Mouse (Mus musculus) urinary bladder, postnatal 10 days (tissue): ENCODE measurements around the gene Xrcc3.

ENCODE experiments used
- DNase-seq: peaks from one replicate; pipeline ENCODE4 v3.0.0; 2022; ENCODE audit warnings: low spot score

Xrcc3 gene

DNA sequence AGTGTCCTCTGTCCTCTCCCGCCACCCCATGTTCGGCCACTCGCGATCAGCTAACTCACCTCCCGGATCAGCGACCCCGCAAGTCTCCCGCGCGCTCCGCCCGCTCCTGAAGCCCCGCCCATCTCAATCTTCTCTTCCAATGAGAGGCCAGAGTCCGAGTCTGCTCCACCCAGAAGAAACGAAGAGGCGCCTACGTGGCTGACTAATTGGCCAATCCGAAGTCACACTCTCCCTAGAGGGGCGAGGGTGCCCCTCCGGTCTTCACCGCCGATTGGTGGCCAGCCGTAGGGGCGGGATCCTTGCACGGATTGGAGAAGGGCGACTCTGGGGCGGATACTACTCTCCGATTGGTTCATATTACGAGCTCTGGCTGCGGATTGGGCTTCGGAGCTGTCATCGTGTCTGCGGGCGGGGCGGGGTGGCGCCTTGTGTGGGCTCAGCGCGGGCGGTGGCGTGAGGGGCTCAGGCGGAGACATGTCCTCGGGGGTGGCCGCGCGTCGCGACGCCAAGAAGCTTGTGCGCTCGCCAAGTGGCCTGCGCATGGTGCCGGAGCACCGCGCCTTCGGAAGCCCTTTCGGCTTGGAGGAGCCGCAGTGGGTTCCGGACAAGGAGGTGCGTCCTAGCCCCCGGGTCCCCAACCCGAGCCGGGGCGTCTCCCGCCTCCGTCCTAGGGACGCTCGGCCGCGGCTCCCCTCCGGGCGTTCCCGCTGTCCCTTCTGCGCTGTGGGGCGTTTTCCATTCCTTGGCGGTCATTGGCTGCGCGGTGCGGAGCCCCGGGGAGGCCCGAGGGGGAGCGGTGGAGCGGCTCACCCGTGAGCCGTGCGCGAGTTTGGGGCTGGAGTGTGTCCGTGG lies at the start of gene Xrcc3, which contains the start of gene Zfyve21:
TSS of gene Xrcc3 (minus strand) at position 108 of the 852 bp plus-strand sequence.
TSS of gene Zfyve21 (plus strand) at position 405 of the 852 bp plus-strand sequence.
- DNase-seq, result peak; percentile 85

DNA sequence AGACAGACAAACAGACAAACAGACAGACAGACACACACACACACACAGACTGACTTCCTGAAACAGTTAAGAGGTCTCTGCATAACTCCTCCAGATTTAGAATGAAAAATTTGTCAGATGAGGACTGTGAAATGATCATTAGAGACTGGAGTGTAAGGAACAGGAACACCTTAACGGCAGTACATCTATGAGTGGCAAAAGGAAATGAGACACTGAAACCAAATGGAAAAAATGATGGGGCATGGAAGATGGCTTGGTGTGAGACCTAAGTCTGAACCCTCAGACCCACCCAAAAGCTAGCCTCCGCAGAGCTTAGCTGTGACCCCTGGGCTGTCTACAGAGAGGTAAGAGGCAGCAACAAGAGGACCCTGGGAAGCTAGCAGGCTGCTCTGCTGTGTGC lies 41.8 kb upstream of the Xrcc3 start:
- no peak for DNase-seq

DNA sequence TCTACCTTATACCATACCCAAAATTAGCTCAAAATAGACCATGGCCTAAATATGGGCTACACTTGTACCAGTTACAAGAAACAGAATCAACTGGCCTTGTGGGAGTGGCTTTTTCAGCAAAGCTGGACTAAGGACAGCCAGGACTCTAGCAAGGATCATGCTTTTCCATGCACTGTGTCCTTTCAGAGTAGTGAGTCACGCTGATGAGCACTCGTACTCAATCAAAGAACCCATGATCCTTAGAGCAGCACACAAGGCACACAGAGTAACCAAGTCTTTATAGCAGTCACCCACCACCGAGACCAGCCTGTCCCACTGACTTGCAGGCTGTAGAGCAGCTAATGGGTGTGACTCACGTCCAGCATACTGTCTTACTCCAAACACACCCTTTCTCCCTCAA lies 39.9 kb upstream of the Xrcc3 start:
- DNase-seq, result no peak

DNA sequence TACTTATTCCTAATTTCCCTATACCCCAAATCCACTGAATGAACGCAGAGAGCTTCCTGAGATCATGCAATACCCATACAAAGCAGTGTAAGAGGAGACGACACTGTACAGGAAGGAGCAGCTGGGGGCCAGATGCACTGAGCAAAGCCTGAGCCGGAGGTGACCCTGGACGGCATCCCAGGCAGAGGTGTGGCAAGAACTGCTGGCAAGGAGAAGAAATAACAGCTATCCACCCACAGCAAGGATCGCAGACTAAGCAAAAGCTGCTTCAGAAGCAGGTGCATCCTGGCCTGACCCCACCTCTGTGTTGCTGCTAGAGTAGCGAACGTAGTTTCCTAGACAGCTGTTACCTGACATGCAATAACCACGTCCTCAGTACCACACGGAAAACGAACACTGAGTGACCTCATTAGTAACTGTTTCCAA lies 39.4 kb upstream of the Xrcc3 start:
- no peak for DNase-seq

DNA sequence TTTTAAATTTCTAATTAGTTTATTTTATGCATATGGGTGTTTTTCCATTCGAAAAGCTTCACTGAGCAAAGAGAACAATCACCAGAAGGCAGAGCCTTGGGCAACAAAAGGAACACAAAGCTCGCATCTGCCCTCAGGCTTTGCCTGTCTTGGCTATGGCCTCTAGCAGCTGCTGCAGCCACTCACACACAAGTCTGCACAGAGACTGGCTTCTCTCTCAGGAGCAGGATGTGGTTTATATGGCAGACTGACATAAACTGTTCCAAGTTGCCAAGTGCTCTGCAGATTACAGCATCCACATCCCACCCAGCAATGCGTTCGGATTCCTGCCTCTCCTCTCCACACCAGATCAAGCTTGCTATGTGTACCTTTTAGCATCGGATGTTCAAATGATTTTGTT lies 38.1 kb upstream of the Xrcc3 start:
- no peak for DNase-seq

DNA sequence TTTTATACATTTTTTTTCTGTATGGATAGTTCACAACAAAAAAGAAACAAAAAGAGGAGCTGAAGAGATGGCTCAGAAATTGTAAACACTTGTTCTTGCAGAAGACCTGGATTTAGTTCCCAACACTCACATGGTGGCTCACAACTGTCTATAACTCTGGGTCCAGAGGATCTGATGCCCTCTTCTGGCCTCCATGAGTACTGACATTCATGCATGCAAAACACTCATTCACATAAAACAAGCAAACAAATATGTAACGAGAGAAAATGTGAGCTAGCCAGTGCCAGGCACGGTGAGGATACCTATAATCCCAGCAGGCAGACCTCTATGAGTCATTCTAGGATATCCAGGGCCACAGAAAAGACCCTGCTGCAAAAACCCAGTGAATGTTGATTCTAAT lies 37.6 kb upstream of the Xrcc3 start:
- DNase-seq, result no peak

DNA sequence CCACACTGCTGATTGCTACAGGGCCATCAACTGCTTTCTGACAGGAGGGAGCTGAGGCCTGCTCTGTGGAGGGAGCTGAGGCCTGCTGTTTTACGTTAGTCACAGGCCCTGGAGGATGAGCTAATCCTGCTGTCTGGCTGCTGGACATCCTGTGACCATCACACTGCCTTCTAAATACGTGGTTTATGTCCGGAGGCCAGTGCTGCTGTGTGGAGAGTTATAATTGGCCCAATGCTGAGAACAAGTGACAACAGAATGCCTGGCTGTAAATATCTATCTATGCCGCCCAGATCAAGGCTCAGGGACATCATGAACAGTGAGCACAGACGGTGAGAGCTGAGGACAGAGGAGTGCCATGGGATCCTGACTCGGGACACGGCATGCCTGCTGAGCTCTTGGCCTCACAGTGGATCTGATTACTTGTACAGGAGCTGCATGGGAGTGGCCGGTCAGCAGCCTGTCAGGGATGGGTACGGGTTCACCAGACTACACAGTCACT lies 34.7 kb upstream of the Xrcc3 start:
- no peak for DNase-seq

DNA sequence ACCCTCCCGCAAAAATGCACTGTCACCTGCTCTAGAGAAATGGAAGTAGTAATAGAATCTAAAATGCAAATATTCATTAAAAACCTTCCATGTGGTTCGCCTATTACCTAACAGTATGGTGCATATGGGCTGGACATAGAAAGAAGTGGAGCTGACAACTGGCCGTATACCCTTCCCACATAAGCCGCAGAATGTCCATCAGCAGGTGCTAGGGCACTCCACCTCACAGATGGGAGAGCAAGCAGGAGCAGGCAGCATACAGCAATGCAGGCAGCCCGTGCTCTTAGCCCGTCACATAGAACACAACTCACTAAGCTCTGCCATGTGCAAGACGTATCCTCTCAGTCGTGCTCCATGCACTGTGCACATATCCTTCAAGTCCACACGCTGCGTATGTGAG lies 33.1 kb upstream of the Xrcc3 start:
- no peak for DNase-seq

DNA sequence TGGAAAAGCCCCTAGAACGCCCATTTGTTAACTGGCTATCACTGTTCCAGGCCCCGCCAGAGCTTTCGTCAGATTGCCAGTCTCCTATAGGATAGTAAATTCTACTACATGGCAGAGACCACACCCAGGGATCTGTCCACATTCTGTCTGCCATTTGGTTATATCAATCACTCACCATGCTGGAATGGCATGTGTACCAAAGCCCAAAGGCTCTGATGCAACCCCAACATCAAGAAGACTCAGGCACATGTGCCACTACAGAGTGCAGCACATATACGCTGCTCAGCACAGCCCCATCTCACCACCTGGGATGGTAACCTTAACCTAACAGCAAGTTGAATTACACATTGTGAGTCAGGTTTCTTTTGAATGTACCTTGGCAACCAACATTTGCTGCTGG lies 32.3 kb upstream of the Xrcc3 start:
- DNase-seq, result no peak

DNA sequence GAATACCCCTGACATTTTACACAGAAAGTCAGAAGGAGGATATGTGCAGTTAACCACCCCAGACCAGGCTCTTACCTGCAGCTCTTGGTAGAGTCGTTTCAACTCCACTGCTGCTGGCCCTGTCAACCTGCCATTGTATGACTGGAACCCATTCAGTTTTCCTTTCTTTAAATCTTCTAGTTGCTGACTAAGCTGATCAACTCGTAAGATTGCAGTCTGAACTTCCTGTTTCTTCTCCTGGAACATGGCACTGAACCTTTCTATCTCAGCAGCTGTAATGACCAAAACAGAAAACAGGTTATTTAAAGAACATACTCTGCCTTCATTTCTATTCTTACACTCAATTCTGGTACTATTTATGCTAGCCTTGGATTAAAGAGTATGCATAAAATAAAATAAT lies 29.8 kb upstream of the Xrcc3 start:
- no peak for DNase-seq

DNA sequence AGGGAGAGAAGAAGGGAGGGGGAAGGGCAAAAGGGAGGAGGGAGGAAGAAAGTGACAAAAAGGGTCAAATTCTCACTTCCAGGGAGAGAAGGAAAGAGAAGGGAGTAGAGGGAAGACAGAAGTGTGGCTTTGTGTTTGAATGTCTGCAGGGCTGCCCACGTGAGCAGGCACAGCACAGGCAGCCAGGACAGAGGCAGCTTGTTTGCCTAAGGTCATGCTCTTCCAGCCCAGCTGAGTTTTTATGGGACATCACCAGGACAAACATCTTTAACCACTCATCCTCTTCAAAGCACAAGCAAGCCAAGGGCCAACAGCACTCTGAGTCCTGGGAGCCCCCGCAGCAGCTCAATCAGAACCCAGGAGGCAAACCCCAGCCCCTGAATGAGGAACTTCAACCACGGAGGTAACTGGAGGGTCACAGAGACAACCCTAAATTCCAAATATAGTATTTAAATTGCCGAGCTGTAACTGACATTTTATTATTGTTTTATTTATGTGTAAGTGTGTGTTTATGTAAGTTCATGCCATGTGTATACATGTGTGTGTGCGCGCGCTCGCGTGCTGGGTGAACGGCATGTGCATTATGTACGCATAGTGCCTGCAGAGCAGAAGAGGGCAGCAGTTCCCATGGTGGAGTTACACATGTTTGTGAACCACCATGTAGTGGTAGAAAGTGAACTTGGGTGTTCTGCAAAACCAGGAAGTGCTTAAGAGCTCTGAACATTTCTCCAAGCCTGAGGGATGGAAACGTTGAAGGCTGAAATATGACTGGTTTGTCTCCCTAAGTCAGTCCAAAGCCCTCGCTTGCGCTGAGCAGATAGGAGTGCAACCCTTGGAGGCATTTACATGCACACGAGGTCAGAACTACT lies 29.1 kb upstream of the Xrcc3 start:
- no peak for DNase-seq

DNA sequence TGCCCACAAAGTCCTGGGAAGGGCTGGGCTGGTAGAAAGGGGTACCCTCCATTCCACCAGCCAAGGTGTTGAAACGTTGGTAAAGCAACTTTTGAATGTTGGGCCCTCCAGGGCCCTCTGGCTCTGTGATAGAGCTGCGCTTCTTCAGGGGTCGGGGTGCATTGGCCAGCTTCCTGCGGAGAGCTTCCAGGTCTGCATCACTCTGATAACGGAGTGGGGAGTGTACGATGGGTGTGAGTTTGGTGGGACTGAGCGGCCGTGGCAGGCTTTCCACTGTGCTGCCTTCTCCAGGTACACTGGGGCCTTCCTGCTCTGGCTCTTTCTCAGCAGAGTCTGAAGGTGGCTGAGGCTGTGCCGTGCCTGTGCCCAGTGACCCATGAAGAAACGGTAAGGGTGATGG lies 19.8 kb upstream of the Xrcc3 start:
- DNase-seq, result no peak

DNA sequence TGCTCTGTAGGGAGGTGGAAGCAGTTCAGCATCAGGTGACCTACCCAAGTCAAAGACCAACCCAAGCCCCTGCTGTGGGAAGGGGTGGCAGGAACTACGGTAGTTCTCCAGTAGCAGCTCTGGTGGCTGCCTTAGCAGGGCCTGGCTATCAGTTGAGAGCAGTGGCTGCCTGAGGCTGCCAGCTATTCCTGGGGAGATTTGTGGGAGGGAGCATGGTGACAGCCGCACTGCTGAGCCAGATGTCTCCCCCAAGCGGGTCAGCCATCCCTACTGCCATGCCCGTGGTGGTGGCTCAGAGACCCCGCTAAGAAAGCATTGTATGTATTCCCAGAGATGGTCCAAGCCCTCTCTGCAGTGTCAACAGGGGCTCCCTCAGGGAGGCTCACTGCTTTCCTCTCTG lies 19.0 kb upstream of the Xrcc3 start:
- no peak for DNase-seq

DNA sequence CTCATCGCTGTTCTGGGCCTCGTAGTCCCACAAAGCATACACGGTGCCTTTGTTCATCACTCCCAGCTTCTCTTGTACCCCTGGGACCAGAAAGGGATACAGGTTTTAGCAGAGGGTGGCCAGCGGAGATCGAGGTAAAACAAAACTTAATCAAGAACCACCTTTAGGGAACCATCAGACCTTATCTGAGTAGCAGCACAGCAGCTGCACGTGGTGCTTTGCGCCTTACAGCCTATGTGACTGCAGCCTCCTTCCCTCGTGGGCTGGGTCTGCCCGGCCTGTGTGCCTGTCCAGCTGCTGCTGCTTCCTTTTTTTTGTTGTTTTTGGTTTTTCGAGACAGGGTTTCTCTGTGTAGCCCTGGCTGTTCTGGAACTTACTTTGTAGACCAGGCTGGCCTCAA lies 16.7 kb upstream of the Xrcc3 start:
- DNase-seq, result no peak

DNA sequence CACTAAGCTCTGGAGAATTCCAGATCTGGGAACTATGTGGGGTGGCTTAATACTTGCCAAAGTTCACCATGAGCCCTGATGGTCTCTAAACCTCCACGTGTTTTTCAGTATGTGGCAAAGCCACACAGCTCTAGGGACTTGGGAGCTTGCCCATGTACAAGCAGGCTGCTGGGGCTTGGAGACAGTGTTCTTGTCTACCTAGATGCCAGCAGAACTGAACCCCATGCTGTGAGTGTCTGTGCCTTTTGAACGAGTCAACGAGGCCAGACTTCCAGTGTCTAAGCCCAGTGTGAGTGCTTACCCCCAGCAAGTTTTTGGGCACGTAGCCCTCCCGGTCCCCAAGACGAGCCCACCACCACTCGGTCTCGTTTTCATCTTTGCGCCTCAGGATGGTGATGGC lies 16.3 kb upstream of the Xrcc3 start:
- no peak for DNase-seq

DNA sequence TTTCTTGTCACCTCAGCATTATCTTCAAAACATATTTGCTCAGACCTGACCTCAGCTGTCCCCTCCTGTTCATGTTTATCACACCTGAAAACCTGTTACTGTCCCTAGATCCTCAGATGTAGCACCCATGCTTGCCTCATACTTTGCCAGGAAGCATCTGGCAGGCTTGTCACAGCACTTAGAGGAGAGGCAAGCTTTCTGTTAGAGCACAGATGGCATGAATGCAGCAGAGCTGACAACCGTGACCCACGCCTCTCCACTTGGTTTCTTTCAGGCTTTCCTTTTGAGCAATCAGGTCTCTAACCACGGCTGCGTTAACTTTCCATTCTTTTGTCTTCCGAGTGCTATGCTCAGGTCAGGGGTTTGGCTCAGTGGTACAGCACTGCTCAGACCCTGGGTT lies 15.8 kb upstream of the Xrcc3 start:
- no peak for DNase-seq

DNA sequence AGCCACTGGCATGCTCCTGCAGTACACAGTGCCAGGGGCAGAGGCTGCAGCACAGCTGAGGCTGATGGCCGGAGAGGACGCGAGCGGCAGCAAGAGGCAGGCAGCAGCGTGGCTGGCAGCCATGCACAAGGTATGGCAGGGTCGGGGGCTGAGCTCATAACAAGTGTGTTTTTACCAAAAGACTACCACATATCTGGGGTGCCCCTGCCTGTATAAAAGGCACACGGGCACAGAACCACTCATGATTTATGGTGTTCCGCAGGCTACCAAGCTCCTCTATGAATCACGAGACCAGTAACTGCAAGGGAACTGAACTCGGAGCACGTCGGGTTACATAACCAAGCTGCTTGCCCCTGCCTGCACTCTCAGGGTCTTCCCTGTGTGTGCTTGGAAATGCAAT lies 13.9 kb upstream of the Xrcc3 start:
- no peak for DNase-seq

DNA sequence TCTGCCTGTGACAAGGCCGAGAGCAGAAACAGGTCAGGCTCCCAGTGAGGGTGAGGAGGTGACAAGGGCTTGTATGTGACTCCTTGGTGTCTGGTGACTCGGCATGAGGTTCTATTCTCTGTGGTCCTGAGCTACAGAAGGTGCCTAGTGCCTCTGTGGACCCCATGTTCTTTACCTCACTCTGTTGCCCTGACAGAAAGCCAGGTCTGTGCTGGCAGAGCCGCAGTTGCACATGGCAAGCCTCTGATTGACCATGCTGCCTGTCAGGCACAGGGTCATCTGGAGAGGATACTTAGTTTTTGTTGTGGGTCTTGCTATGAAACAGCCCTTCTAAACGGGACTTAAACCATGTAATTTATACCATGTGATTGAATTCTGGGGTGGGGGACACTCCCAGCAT lies 8.3 kb upstream of the Xrcc3 start:
- no peak for DNase-seq

DNA sequence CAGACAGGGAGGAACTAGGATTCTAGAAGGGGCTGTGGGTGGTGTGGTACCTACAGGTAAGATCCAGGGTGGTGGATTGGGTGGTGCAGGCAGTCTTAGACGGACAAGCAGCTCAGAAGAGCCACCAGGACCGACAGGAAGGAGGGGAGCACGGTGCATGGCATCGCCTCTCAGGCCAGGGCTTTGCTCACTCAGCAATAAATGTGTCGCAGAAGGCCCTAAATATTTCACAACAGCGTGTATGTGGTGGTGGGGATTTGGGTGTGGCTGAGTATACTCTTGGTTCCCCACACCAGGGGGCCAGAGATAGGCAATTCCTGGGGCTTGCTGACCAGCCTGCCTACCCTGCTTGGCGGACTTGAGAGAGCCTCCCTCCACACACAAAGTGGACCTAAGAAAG lies 7.0 kb upstream of the Xrcc3 start:
- no peak for DNase-seq

DNA sequence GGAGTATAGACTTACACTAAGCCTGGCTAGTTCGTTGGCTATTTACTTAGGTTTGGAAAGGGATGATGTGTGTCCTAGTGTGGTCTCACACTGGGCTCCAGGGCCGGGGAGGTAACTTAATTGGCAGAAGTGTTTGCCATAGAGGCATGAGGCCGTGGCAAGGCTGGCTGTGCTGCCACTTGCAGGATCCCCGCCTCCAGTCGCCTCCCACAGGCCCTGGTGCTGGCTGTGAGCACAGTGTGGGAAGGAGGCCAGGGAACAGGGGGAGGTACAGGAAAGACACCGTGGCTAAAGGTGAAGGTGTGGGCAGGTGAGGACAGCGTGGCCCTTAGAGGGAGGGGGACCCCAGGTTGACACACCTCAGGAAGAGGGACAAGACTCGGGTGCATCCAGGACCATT lies 6.3 kb upstream of the Xrcc3 start:
- DNase-seq, result no peak

DNA sequence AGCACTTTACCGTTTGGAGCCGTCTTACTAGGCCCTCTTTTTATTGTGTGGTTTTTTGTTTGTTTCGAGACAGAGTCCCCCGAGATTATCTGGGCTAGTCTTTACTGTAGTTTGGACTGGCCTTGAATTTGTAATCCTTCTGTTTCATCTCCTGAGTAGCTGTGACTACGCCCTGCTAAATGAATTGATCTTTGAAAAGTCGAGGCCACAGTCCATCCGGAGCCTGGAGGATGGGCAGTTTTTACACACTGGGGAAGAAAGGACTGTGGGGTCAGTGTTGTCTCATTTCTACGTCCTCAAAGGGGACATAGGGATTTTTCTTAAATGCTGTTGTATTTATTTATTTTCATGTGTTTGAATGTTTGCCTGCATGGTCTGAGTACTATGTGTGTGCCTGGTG lies 4.3 kb upstream of the Xrcc3 start:
- no peak for DNase-seq

DNA sequence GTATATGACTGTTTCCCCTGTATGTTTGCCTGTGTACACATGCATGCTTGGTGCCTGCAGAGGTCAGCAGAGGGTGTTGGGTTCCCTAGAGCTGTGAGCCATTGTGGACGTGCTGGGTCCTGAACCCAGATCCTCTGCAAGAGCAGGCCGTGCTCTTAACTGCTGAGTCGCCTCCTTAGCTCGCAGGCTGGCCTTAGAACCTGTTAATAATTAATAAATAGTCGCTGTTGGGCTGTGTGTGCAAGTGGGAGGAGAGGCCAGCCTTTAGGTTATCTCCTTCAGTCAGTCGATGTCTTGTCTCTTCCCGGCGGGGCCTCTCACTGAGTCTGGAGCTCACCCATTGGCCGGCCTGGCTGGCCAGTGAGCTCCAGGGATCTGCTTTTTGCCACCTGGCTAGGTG lies 3.3 kb upstream of the Xrcc3 start:
- no peak for DNase-seq

DNA sequence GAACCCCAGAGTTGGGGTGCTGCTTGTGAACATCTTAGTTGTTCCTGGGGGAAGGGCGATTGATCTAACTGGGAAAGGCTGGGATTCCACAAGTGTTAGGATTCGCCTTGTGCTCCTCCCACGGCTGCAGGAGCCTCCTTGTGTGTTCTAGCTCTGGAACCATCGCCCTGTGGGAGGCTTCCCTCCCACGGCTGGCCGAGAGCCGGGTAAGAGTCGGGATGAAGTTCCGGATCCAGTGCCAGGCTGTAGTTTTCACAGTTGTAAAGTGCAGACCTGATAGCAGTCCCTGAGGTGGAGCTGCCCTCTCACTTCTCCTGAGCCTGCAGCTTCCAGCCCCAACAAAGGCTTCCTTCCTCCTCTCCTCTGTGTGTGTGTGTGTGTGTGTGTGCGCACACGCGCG lies 2.9 kb upstream of the Xrcc3 start:
- no peak for DNase-seq
